ENCODE assay signal across 20 mouse cellular contexts in the genomic region with DNA sequence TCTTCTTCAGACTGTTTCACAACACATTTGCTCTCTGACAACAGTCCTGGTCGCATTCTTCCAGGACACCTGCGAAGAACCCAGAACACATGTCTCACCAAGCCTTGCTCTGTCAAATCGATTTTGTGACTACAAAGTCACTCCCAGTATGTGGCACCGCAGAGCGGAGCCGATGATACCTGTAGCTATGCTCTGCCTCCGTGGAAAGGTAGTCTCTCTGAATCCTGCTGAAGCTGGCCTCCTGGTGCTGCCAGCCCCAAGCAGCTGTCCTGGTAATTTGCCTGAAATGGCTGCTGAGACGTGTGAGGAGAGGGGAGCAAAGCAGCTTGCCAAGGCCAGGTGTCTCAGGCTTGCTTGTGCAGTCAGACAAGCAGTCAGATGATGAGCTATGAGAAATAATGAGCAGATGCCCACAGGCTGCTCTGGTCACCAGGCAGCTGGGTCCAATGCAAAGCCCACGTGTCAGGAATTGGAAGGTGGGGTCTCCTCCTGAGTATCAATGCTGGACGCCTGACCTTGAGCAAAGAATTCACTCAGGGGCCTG.
DNase-seq lines count a peak whose midpoint lies in the region; ATAC-seq and TF ChIP-seq lines count a peak whose summit lies in the region.
"Had no signal": no experiment of that assay in that cellular context is flagged by ENCODE, and none has a peak within 500 bp of the region (broad histone marks: within the 10 kb centered on the region; RNA-seq: fewer than 3 reads in every experiment).

No protein-coding gene starts in this region.

- H3K4me2 ChIP-seq in forebrain, postnatal 0 days (ENCODE audit: low read depth): no peak overlapping the region
- H3K4me2 ChIP-seq in forebrain, embryonic 11.5 days (ENCODE audit: low read depth, low read length, severe bottlenecking): no peak overlapping the region
- no peak overlapping the region for H3K4me2 ChIP-seq in hindbrain, postnatal 0 days (ENCODE audit: low read depth, low read length)
- H3K4me2 ChIP-seq: heart, embryonic 11.5 days; heart, embryonic 15.5 days had no signal

- peak; percentile 36; the same call in 1 of the 2 replicates for ATAC-seq in forebrain, postnatal 0 days
- no peak for ATAC-seq in forebrain, embryonic 11.5 days (replicated peaks; ENCODE audit: low FRiP score)
- peak; percentile 75 for ATAC-seq in hindbrain, postnatal 0 days
- ATAC-seq: CD4-positive, CD25-positive, alpha-beta regulatory T cell, adult 4 months; forebrain, embryonic 14.5 days; intestine, embryonic 16.5 days had no signal

- no peak for TF ChIP-seq POLR2A in brain, embryonic 14.5 days (IDR thresholded peaks at IDR 0.05; ENCODE audit: borderline replicate concordance, extremely low read depth, insufficient read depth, insufficient read length, poor library complexity, severe bottlenecking)

- no peaks in the 10 kb centered on the region for H3K9me3 ChIP-seq in forebrain, postnatal 0 days (ENCODE audit: low read length)
- H3K9me3 ChIP-seq in forebrain, embryonic 11.5 days (ENCODE audit: control insufficient read depth, low read length): no peaks in the 10 kb centered on the region
- no peaks in the 10 kb centered on the region for H3K9me3 ChIP-seq in hindbrain, postnatal 0 days (ENCODE audit: low read length)
- H3K9me3 ChIP-seq in hindbrain, embryonic 10.5 days: no peaks in the 10 kb centered on the region
- H3K9me3 ChIP-seq: embryonic facial prominence, embryonic 10.5 days; heart, embryonic 15.5 days had no signal

- no peak overlapping the region for H3K27ac ChIP-seq in forebrain, postnatal 0 days (ENCODE audit: low read depth, low read length)
- no peak overlapping the region for H3K27ac ChIP-seq in forebrain, embryonic 11.5 days (ENCODE audit: low read depth, low read length)
- no peak overlapping the region for H3K27ac ChIP-seq in hindbrain, postnatal 0 days
- H3K27ac ChIP-seq in hindbrain, embryonic 10.5 days: no peak overlapping the region
- H3K27ac ChIP-seq: embryonic facial prominence, embryonic 10.5 days; heart, embryonic 15.5 days had no signal

- DNase-seq in forebrain, postnatal 0 days: no peak
- DNase-seq in forebrain, embryonic 11.5 days (ENCODE audit: low spot score): no peak
- peak; percentile 66 for DNase-seq in hindbrain, postnatal 0 days (ENCODE audit: low spot score)
- DNase-seq in hindbrain, embryonic 10.5 days (ENCODE audit: low spot score): no peak
- DNase-seq in brain, adult 2 months (ENCODE audit: low read depth, low spot score): peak; percentile 21
- DNase-seq in brain, embryonic 14.5 days (ENCODE audit: low read depth): peak; percentile 51
- DNase-seq: adrenal gland, adult 8-10 months; adrenal gland, postnatal 36 days; cerebellum, adult 9-10 months; gastrocnemius, postnatal 36 days; heart, adult 18-20 months; heart, postnatal 14 days; kidney, adult 2 months had no signal

- no peaks in the 10 kb centered on the region for H3K36me3 ChIP-seq in forebrain, postnatal 0 days (ENCODE audit: insufficient read depth)
- H3K36me3 ChIP-seq in forebrain, embryonic 11.5 days (ENCODE audit: control insufficient read depth, insufficient read depth, low read length): no peaks in the 10 kb centered on the region
- no peaks in the 10 kb centered on the region for H3K36me3 ChIP-seq in hindbrain, postnatal 0 days (ENCODE audit: insufficient read depth, low read length)
- H3K36me3 ChIP-seq in hindbrain, embryonic 10.5 days: no peaks in the 10 kb centered on the region
- H3K36me3 ChIP-seq: embryonic facial prominence, embryonic 10.5 days; G1E; heart, embryonic 15.5 days had no signal

- TF ChIP-seq CTCF in forebrain, postnatal 0 days (IDR thresholded peaks at IDR 0.05; ENCODE audit: low read depth): no peak
- TF ChIP-seq CTCF in hindbrain, postnatal 0 days (IDR thresholded peaks at IDR 0.05; ENCODE audit: low read depth): no peak
- no peak for TF ChIP-seq CTCF in brain, embryonic 14.5 days (IDR thresholded peaks at IDR 0.05; ENCODE audit: borderline replicate concordance, extremely low read depth, insufficient read depth, insufficient read length)

- no peaks in the 10 kb centered on the region for H3K4me1 ChIP-seq in forebrain, postnatal 0 days (ENCODE audit: insufficient read depth)
- H3K4me1 ChIP-seq in forebrain, embryonic 11.5 days (replicated peaks; ENCODE audit: control insufficient read depth, insufficient read depth, low read length): no peaks in the 10 kb centered on the region
- H3K4me1 ChIP-seq in hindbrain, postnatal 0 days (ENCODE audit: insufficient read depth, low read length): no peaks in the 10 kb centered on the region
- H3K4me1 ChIP-seq in hindbrain, embryonic 10.5 days (replicated peaks): peaks cover 5% of the 10 kb centered on the region; the same call in 1 of the 2 replicates
- H3K4me1 ChIP-seq: embryonic facial prominence, embryonic 10.5 days; heart, embryonic 15.5 days had no signal

- no peaks in the 10 kb centered on the region for H3K27me3 ChIP-seq in forebrain, postnatal 0 days (ENCODE audit: insufficient read depth, low read length)
- no peaks in the 10 kb centered on the region for H3K27me3 ChIP-seq in forebrain, embryonic 11.5 days (ENCODE audit: control insufficient read depth, insufficient read depth, low read length)
- no peaks in the 10 kb centered on the region for H3K27me3 ChIP-seq in hindbrain, postnatal 0 days (ENCODE audit: insufficient read depth, low read length)
- H3K27me3 ChIP-seq in hindbrain, embryonic 10.5 days (ENCODE audit: insufficient read depth, poor library complexity, severe bottlenecking): no peaks in the 10 kb centered on the region
- H3K27me3 ChIP-seq: heart, embryonic 15.5 days had no signal

- no peak overlapping the region for H3K4me3 ChIP-seq in forebrain, postnatal 0 days (ENCODE audit: low read depth, low read length)
- H3K4me3 ChIP-seq in forebrain, embryonic 11.5 days (ENCODE audit: low read depth, low read length): no peak overlapping the region
- no peak overlapping the region for H3K4me3 ChIP-seq in hindbrain, postnatal 0 days (ENCODE audit: low read length)
- H3K4me3 ChIP-seq in hindbrain, embryonic 10.5 days: no peak overlapping the region
- H3K4me3 ChIP-seq: embryonic facial prominence, embryonic 10.5 days; heart, embryonic 15.5 days had no signal

- WGBS in forebrain, postnatal 0 days: 80% methylated on average over 10 of the region's 10 CpGs
- WGBS in forebrain, embryonic 11.5 days: 81% methylated on average over 10 of the region's 10 CpGs
- 58% methylated on average over 10 of the region's 10 CpGs for WGBS in hindbrain, postnatal 0 days
- 79% methylated on average over 10 of the region's 10 CpGs for WGBS in hindbrain, embryonic 10.5 days

- H3K9ac ChIP-seq in forebrain, postnatal 0 days: no peak overlapping the region
- H3K9ac ChIP-seq in forebrain, embryonic 11.5 days (ENCODE audit: low read length): no peak overlapping the region
- no peak overlapping the region for H3K9ac ChIP-seq in hindbrain, postnatal 0 days (replicated peaks; ENCODE audit: low read length)
- H3K9ac ChIP-seq: heart, embryonic 15.5 days had no signal

Comparison
In these comparisons a context has a peak if more than half of its experiments do, and no peak if none do; other contexts are left out.
1. DNase-seq: peak in hindbrain, postnatal 0 days (single experiment), brain, adult 2 months (single experiment) and brain, embryonic 14.5 days (single experiment); none in forebrain, postnatal 0 days (single experiment), forebrain, embryonic 11.5 days (single experiment) and hindbrain, embryonic 10.5 days (single experiment).